Mouse (Mus musculus) E14TG2a.4 (cell line): ENCODE measurements around the gene Bcar1.

ENCODE experiments used
- CTCF ChIP-seq: conservative IDR thresholded peaks from 2 replicates; pipeline ENCODE4 v1.5.1; 2014; ENCODE audit warnings: low read length
- NANOG ChIP-seq: IDR thresholded peaks from 2 replicates; pipeline ENCODE4 v1.6.1; 2014; ENCODE audit warnings: borderline replicate concordance, low read length, mixed read lengths

- TF ChIP-seq CTCF: no peak
- no peak for TF ChIP-seq NANOG
These were observed 44.5 kb upstream of the Bcar1 start for GRCm38 (mm10) chr8:111788085-111788484.
